Mouse (Mus musculus) hindbrain, embryonic 13.5 days (tissue): ENCODE results near the gene Praf2. TPM values are rescaled to one million over a fixed set of nuclear protein-coding genes. Genes with fewer than 3 reads are reported as not detected.
"Not testable (repeated sequence)": the region's sequence is repeated elsewhere in the genome, so short reads cannot be mapped to it uniquely, and the experiment has no call there.

Experiments used
- ATAC-seq: fragments of 200-750 bp; cut with Nextera tagmentation; 2 replicates; pipeline ENCODE4 v1.8.0; 2017; ENCODE audit warnings: moderate TSS enrichment; ENCODE audit not compliant: low FRiP score
- H3K27ac ChIP-seq: fragments of 300-500 bp; sonication (generic); 2 replicates; pipeline ENCODE4 v1.5.1; 2015; ENCODE audit warnings: inconsistent platforms, mild to moderate bottlenecking, moderate library complexity
- H3K27me3 ChIP-seq: fragments of 300-500 bp; sonication (generic); 2 replicates; pipeline ENCODE4 v1.6.1; 2015; ENCODE audit warnings: mild to moderate bottlenecking, inconsistent platforms
- H3K36me3 ChIP-seq: fragments of 300-500 bp; sonication (generic); 2 replicates; pipeline ENCODE4 v1.6.1; 2015; ENCODE audit warnings: mild to moderate bottlenecking, inconsistent platforms
- H3K4me1 ChIP-seq: fragments of 300-500 bp; sonication (generic); replicated peaks from 2 replicates; pipeline ENCODE4 v1.6.1; 2015; ENCODE audit warnings: inconsistent platforms
- H3K4me2 ChIP-seq: fragments of 300-500 bp; sonication (generic); 2 replicates; pipeline ENCODE4 v1.6.1; 2015; ENCODE audit warnings: inconsistent platforms, mild to moderate bottlenecking, moderate library complexity
- H3K4me3 ChIP-seq: fragments of 300-500 bp; sonication (generic); 2 replicates; pipeline ENCODE4 v1.5.1; 2015; ENCODE audit warnings: mild to moderate bottlenecking, inconsistent platforms
- H3K9ac ChIP-seq: fragments of 300-500 bp; sonication (generic); 2 replicates; pipeline ENCODE4 v1.6.1; 2015; ENCODE audit warnings: mild to moderate bottlenecking, inconsistent platforms
- H3K9me3 ChIP-seq: fragments of 300-500 bp; sonication (generic); 2 replicates; pipeline ENCODE4 v1.6.1; 2016; ENCODE audit warnings: inconsistent platforms
- WGBS: fragments of 180-500 bp; shearing (Covaris S2); methylation state at CpG from one replicate; pipeline ENCODE4 v1.1.7; 2015; 5-methylcytosine and 5-hydroxymethylcytosine counted together
- polyA plus RNA-seq: library from polyadenylated mRNA; unstranded; fragments of >200 nt; fragmentation: Nextera tagmentation; extraction: Ambion mirVana; gene quantifications from 2 replicates; pipeline ENCODE4 v1.2.1, GENCODE M21; 2015

Gene Praf2
- polyA plus RNA-seq, 1 experiment from 2014 or later: 113 TPM

DNA sequence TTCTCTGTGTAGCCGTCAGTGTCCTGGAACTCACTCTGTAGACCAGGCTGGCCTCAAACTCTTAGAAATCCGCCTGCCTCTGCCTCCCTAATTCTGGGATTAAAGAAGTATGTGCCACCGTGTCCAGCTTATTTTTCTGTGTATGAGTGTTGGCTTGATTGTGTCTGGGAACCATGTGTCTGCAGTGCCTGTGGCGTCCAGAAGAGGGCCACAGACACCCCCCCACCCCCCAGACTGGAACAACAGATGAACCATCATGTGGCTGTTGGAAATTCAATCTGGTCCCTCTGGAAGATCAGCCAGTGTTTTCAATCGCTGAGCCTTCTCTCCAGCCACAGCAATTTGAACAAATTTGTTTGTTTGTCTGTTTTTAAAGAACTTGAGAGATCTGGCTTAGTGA is 15.2 kb downstream of the Praf2 start:
- H3K4me3 ChIP-seq: no peak overlapping the region
- 58% methylated on average over 5 of the region's 5 CpGs for WGBS
- ATAC-seq: no peak

DNA sequence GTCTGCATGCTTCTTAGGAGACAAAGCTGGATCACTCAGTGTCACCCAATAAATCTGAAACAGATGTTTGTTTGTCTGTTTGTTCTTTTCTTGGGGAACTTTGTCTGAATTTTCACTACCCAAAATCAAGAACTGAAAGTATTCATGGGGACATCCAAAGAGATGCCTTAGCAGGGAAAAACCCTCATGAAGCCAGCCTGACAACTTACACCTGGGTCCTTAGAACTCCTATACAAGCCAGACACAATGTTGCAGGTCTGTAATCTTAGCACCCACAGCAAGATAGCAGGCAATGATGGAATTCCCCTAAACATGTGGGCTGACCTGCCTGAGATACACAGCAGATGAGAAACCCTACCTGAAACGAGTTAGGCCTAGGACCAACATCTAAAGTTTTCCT is 16.7 kb downstream of the Praf2 start:
- Histone ChIP-seq H3K4me3 (no peak overlapping the region), H3K9me3 (no peaks in the 10 kb centered on the region), H3K9ac (no peak overlapping the region), H3K36me3 (no peaks in the 10 kb centered on the region), H3K27me3 (no peaks in the 10 kb centered on the region), H3K4me2 (no peak overlapping the region), H3K27ac (no peak overlapping the region), H3K4me1 (peaks cover 9% of the 10 kb centered on the region)
- WGBS: 94% methylated on average over 1 of the region's 1 CpGs
- ATAC-seq: no peak

More for the DNA sequence above, 15.2 kb downstream of the Praf2 start:
- Histone ChIP-seq H3K27me3 (no peaks in the 10 kb centered on the region), H3K9me3 (no peaks in the 10 kb centered on the region), H3K4me2 (no peak overlapping the region), H3K36me3 (no peaks in the 10 kb centered on the region), H3K4me1 (no peaks in the 10 kb centered on the region; the same call in 1 of the 2 replicates), H3K27ac (no peak overlapping the region), H3K9ac (no peak overlapping the region)

- Histone ChIP-seq H3K4me2 (no peak overlapping the region), H3K4me1 (peaks cover 11% of the 10 kb centered on the region), H3K36me3 (no peaks in the 10 kb centered on the region), H3K9ac (no peak overlapping the region), H3K27ac (no peak overlapping the region), H3K27me3 (no peaks in the 10 kb centered on the region), H3K4me3 (no peak overlapping the region), H3K9me3 (no peaks in the 10 kb centered on the region)
- WGBS: 94% methylated on average over 8 of the region's 8 CpGs
- ATAC-seq: no peak
These were observed 17.2 kb downstream of the Praf2 start for GRCm38 (mm10) chrX:7745429-7745828.

- no peaks in the 10 kb centered on the region for H3K36me3 ChIP-seq
- H3K27me3 ChIP-seq: no peaks in the 10 kb centered on the region
- peaks cover 11% of the 10 kb centered on the region for H3K4me1 ChIP-seq
- peak within 1 kb of the TSS; percentile 78 for H3K9ac ChIP-seq
- ATAC-seq: peak; percentile 88
- peak within 1 kb of the TSS; percentile 73 for H3K27ac ChIP-seq
- no peaks in the 10 kb centered on the region for H3K9me3 ChIP-seq
- peak within 1 kb of the TSS; percentile 60 for H3K4me2 ChIP-seq
- WGBS: 8% methylated on average over 44 of the region's 56 CpGs
- H3K4me3 ChIP-seq: peak within 1 kb of the TSS; percentile 59
These were observed 22.3 kb downstream of the Praf2 start, which contains the start of gene Ccdc120 for GRCm38 (mm10) chrX:7750432-7751116. Gene Ccdc120 (minus strand): TSS chrX:7750905.

- not testable (repeated sequence) for H3K4me3 ChIP-seq, H3K9ac ChIP-seq, H3K4me2 ChIP-seq, H3K27ac ChIP-seq, H3K36me3 ChIP-seq, H3K27me3 ChIP-seq, H3K9me3 ChIP-seq, ATAC-seq
- peaks cover 11% of the 10 kb centered on the region for H3K4me1 ChIP-seq
- WGBS: 24% methylated on average over 3 of the region's 3 CpGs
These were observed 25.4 kb downstream of the Praf2 start for GRCm38 (mm10) chrX:7753627-7754026.

- Histone ChIP-seq H3K4me1 (peaks cover 30% of the 10 kb centered on the region), H3K9me3 (no peaks in the 10 kb centered on the region), H3K27me3 (no peaks in the 10 kb centered on the region), H3K4me3 (peak within 1 kb of the TSS; percentile 60), H3K27ac (peak within 1 kb of the TSS; percentile 81), H3K9ac (peak within 1 kb of the TSS; percentile 78), H3K4me2 (peak within 1 kb of the TSS; percentile 66), H3K36me3 (peaks cover 8% of the 10 kb centered on the region; the same call in 1 of the 2 replicates)
- 20% methylated on average over 38 of the region's 38 CpGs for WGBS
- ATAC-seq: peak; percentile 95
These were observed 34.1 kb downstream of the Praf2 start, which contains the start of gene Tfe3 for GRCm38 (mm10) chrX:7762137-7762920. Gene Tfe3 (plus strand): TSS chrX:7762560.

DNA sequence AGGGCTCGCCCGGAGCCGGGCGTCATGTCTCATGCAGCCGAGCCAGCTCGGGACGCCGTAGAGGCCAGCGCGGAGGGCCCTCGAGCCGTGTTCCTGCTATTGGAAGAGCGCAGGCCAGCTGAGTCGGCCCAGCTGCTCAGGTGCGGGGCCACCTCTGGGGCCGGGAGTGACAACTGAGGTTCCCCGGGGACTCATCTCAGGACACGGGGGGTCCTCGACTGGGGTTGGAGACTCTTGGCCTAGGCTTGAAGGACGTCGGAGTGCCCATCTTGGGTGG is 34.6 kb downstream of the Praf2 start:
- Histone ChIP-seq H3K4me2 (peak overlapping the region; percentile 66), H3K9me3 (no peaks in the 10 kb centered on the region), H3K27ac (peak overlapping the region; percentile 81), H3K27me3 (no peaks in the 10 kb centered on the region), H3K9ac (peak overlapping the region; percentile 78), H3K4me3 (peak overlapping the region; percentile 60), H3K36me3 (peaks cover 13% of the 10 kb centered on the region), H3K4me1 (peaks cover 30% of the 10 kb centered on the region)
- 23% methylated on average over 21 of the region's 21 CpGs for WGBS
- ATAC-seq: peak; percentile 37

DNA sequence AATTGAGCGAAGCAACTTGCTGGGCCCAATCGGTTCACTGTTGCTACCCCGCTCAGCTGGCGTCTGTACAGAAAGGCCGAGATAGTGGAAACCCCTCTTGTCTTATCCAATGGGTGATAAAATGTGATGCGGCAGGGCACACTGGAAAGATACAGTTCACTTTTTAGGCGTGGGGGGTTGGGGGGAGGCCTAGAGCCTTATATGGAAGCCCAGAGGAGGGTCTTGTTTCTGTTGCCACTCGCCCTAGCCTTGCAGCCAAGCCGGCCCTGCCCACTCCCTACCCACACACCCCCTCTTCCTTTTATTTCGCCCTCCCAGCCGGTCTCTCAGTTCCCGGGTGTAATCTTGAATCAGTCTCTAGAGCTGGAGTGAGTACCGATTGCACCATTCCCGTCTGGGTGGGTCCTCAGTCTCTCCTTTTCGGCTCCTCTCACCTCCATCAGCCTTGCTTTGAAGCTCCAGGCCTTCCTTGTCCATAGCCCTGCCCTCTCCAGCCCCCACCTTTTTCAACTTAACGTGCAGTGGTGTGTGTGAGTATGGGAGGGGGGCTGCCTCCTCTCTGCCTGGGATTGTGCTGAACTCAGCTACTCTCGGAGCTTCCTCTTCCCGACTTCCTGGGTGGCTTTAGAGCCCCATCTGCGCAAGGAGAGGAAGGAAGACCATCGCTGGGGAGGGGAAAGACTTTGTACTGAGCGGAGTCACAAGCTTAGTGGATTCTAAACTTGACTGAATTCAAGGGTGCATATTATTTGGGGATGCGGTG is 35.6 kb downstream of the Praf2 start:
- H3K4me3 ChIP-seq: peak overlapping the region; percentile 60
- peak overlapping the region; percentile 66 for H3K4me2 ChIP-seq
- 0 out of 2 replicates have a peak overlapping the region, but pooled peaks have one; percentile 40 for H3K27ac ChIP-seq
- no peaks in the 10 kb centered on the region for H3K9me3 ChIP-seq
- WGBS: 21% methylated on average over 22 of the region's 22 CpGs
- H3K9ac ChIP-seq: peak overlapping the region; percentile 78
- ATAC-seq: 0 out of 2 replicates have a peak, but pooled peaks have one; percentile 16
- peaks cover 20% of the 10 kb centered on the region for H3K36me3 ChIP-seq
- peaks cover 30% of the 10 kb centered on the region for H3K4me1 ChIP-seq
- no peaks in the 10 kb centered on the region for H3K27me3 ChIP-seq

- Histone ChIP-seq H3K36me3 (peaks cover 26% of the 10 kb centered on the region), H3K27me3 (no peaks in the 10 kb centered on the region), H3K4me2 (peak overlapping the region; percentile 66), H3K9me3 (no peaks in the 10 kb centered on the region), H3K9ac (peak overlapping the region; percentile 78), H3K4me3 (peak overlapping the region; percentile 60), H3K27ac (no peak overlapping the region), H3K4me1 (peaks cover 30% of the 10 kb centered on the region)
- no peak for ATAC-seq
- 10% methylated on average over 9 of the region's 9 CpGs for WGBS
These were observed 36.5 kb downstream of the Praf2 start for GRCm38 (mm10) chrX:7764657-7765280.

- Histone ChIP-seq H3K27me3 (no peaks in the 10 kb centered on the region), H3K36me3 (peaks cover 31% of the 10 kb centered on the region), H3K4me3 (peak overlapping the region; percentile 60), H3K4me2 (peak overlapping the region; percentile 66), H3K4me1 (peaks cover 30% of the 10 kb centered on the region), H3K9ac (peak overlapping the region; percentile 56; the same call in 1 of the 2 replicates), H3K27ac (no peak overlapping the region; the same call in 1 of the 2 replicates), H3K9me3 (no peaks in the 10 kb centered on the region)
- WGBS: 24% methylated on average over 13 of the region's 13 CpGs
- ATAC-seq: no peak
These were observed 37.0 kb downstream of the Praf2 start for GRCm38 (mm10) chrX:7765281-7765670.

DNA sequence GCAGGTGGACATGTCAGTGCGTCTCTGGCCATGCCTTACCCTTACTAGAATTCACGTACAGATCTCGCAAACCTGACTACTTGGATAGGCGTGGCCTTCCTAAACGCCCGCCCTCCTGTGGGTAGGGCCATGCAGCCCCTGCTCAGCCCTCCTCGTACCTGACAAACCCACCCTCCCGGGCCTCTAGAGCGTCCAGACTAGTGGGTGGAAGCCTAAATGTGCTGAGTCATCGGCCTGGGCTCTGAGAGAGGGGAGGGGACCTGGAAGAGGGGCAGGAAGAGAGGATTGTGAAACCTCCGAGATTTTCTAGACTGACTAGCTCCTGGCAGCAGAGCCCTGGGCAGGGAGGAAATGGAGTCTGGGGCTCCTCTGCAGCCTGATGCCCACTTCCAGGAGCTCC is 37.5 kb downstream of the Praf2 start:
- ATAC-seq: 0 out of 2 replicates have a peak, but pooled peaks have one; percentile 25

More for the DNA sequence above, 37.5 kb downstream of the Praf2 start:
- H3K4me3 ChIP-seq: peak overlapping the region; percentile 60
- H3K27ac ChIP-seq: no peak overlapping the region
- H3K4me1 ChIP-seq: peaks cover 30% of the 10 kb centered on the region
- peak overlapping the region; percentile 66 for H3K4me2 ChIP-seq
- no peaks in the 10 kb centered on the region for H3K9me3 ChIP-seq
- H3K27me3 ChIP-seq: no peaks in the 10 kb centered on the region
- peaks cover 36% of the 10 kb centered on the region for H3K36me3 ChIP-seq
- WGBS: 16% methylated on average over 11 of the region's 11 CpGs
- H3K9ac ChIP-seq: peak overlapping the region; percentile 56; the same call in 1 of the 2 replicates
